Comparison of ENCODE assay signal across 12 mouse cellular contexts in the genomic region with DNA sequence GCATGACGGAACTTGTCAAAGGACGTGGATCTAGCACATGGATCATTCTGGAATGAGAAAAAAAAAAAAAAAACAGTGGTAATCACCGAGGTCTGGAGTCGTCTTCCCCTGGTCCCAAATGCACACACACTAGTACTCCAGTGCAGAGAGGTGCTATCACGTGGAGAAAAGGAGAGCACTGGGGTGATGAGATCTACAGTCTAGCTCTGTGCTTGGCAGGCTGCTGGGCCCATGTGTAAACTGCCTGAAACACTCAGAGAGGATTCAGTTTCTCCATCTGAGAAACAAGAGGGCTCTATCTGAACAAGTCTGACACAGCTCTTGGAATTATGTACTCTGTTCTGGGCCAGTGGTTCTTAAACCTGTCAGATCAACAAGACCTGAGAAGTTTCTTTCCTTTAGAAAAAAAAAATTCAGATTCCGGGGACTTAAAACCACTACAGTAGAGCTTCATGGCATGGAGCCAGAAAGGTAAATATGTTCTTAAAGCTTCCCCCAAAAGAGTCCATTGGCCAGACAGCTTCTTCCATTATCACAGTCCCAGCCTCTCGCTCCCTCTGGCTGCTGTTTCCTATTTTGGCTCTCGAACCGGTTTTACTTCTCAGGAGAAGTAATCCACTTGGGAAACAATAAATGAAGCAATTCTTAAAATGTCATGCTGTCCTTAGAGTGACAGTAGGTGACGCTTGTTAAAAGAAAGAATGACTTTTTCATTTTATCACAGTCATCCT. TPM values are rescaled to one million over a fixed set of nuclear protein-coding genes. Genes with fewer than 3 reads are reported as not detected.
A peak's percentile ranks its signal among the peaks of the same experiment; 100 is the strongest.
DNase-seq lines count a peak whose midpoint lies in the region; ATAC-seq lines count a peak whose summit lies in the region.
"Had no signal": no experiment of that assay in that cellular context is flagged by ENCODE, and none has a peak within 500 bp of the region (broad histone marks: within the 10 kb centered on the region; RNA-seq: fewer than 3 reads in every experiment).

No protein-coding gene starts in this region.

- no peaks in the 10 kb centered on the region for H3K4me1 ChIP-seq in liver, embryonic 16.5 days (ENCODE audit: control insufficient read depth, low read depth, low read length)
- H3K4me1 ChIP-seq in hindbrain, embryonic 14.5 days (replicated peaks; ENCODE audit: control insufficient read depth, insufficient read depth, low read length) = peaks cover 5% of the 10 kb centered on the region; the same call in 1 of the 2 replicates
- 0 out of 2 replicates have a peak, but pooled peaks cover 3% of the 10 kb centered on the region for H3K4me1 ChIP-seq in stomach, embryonic 14.5 days (ENCODE audit: control insufficient read depth, insufficient read depth, low read length)

- no peak overlapping the region for H3K9ac ChIP-seq in liver, embryonic 16.5 days (ENCODE audit: low read depth, low read length)
- 0 out of 2 replicates have a peak overlapping the region, but pooled peaks have one; percentile 11 for H3K9ac ChIP-seq in hindbrain, embryonic 14.5 days
- no peak overlapping the region for H3K9ac ChIP-seq in stomach, embryonic 14.5 days (replicated peaks; ENCODE audit: low read depth, low read length)
- H3K9ac ChIP-seq: midbrain, embryonic 12.5 days had no signal

- no peak overlapping the region for H3K4me3 ChIP-seq in liver, embryonic 16.5 days (ENCODE audit: low read depth, low read length)
- peak overlapping the region; percentile 49 for H3K4me3 ChIP-seq in hindbrain, embryonic 14.5 days (replicated peaks; ENCODE audit: low read length)
- no peak overlapping the region; the same call in 1 of the 2 replicates for H3K4me3 ChIP-seq in stomach, embryonic 14.5 days (ENCODE audit: low read depth, low read length)
- H3K4me3 ChIP-seq: midbrain, embryonic 12.5 days had no signal

- DNase-seq in heart, adult 18-20 months = peak; percentile 28 to 51
- DNase-seq in heart, postnatal 25 days (ENCODE audit: low spot score) = no peak
- DNase-seq in liver = no peak
- DNase-seq in hindbrain, embryonic 14.5 days (ENCODE audit: low spot score) = no peak
- no peak for DNase-seq in adrenal gland, postnatal 14 days
- DNase-seq in cerebellum, postnatal 14 days = no peak
- DNase-seq: retina, postnatal 1 day; thymus, adult 18-20 months had no signal

- 54% methylated on average over 10 of the region's 10 CpGs for WGBS in liver, embryonic 16.5 days (ENCODE audit: insufficient replicate concordance)
- 84% methylated on average over 10 of the region's 10 CpGs for WGBS in hindbrain, embryonic 14.5 days
- 60% methylated on average over 10 of the region's 10 CpGs for WGBS in stomach, embryonic 14.5 days

- intact Hi-C loops in heart, postnatal 25 days (cut with DNase I) = loop anchor here (5.0 kb wide), 2 partner anchors 57 to 197 kb away; no protein-coding TSS in a partner anchor

- no peaks in the 10 kb centered on the region for H3K36me3 ChIP-seq in liver, embryonic 16.5 days (ENCODE audit: control insufficient read depth, insufficient read depth)
- H3K36me3 ChIP-seq in hindbrain, embryonic 14.5 days (replicated peaks; ENCODE audit: control insufficient read depth, insufficient read depth) = no peaks in the 10 kb centered on the region
- peaks cover 6% of the 10 kb centered on the region; the same call in 1 of the 2 replicates for H3K36me3 ChIP-seq in stomach, embryonic 14.5 days (ENCODE audit: control insufficient read depth, insufficient read depth, low read length)
- H3K36me3 ChIP-seq: midbrain, embryonic 12.5 days had no signal

- H3K4me2 ChIP-seq in liver, embryonic 16.5 days (ENCODE audit: low read depth, low read length) = peak overlapping the region; percentile 24
- H3K4me2 ChIP-seq in hindbrain, embryonic 14.5 days (replicated peaks) = peak overlapping the region; percentile 83
- peak overlapping the region; percentile 60 for H3K4me2 ChIP-seq in stomach, embryonic 14.5 days (replicated peaks; ENCODE audit: low read depth, low read length)
- H3K4me2 ChIP-seq: midbrain, embryonic 12.5 days had no signal

- peaks cover 11% of the 10 kb centered on the region for H3K27me3 ChIP-seq in liver, embryonic 16.5 days (ENCODE audit: control insufficient read depth, insufficient read depth, low read depth, low read length)
- H3K27me3 ChIP-seq in hindbrain, embryonic 14.5 days (ENCODE audit: control insufficient read depth, insufficient read depth, low read length) = no peaks in the 10 kb centered on the region
- no peaks in the 10 kb centered on the region for H3K27me3 ChIP-seq in stomach, embryonic 14.5 days (ENCODE audit: control insufficient read depth, insufficient read depth, low read length)
- H3K27me3 ChIP-seq: midbrain, embryonic 12.5 days had no signal

- no peak for ATAC-seq in liver, embryonic 16.5 days (ENCODE audit: low read depth)
- ATAC-seq in hindbrain, embryonic 14.5 days (ENCODE audit: low FRiP score) = no peak
- ATAC-seq in stomach, embryonic 14.5 days (ENCODE audit: insufficient number of reproducible peaks, insufficient read depth, low FRiP score, low read depth) = no peak

- no peaks in the 10 kb centered on the region for H3K9me3 ChIP-seq in liver, embryonic 16.5 days (replicated peaks; ENCODE audit: control insufficient read depth, low read length)
- H3K9me3 ChIP-seq in hindbrain, embryonic 14.5 days (ENCODE audit: control insufficient read depth, low read length) = no peaks in the 10 kb centered on the region
- H3K9me3 ChIP-seq in stomach, embryonic 14.5 days (ENCODE audit: control insufficient read depth, low read depth, low read length) = no peaks in the 10 kb centered on the region
- H3K9me3 ChIP-seq: midbrain, embryonic 12.5 days had no signal

- no peak overlapping the region for H3K27ac ChIP-seq in liver, embryonic 16.5 days (ENCODE audit: low read length)
- H3K27ac ChIP-seq in hindbrain, embryonic 14.5 days = no peak overlapping the region
- peak overlapping the region; percentile 40; the same call in 1 of the 2 replicates for H3K27ac ChIP-seq in stomach, embryonic 14.5 days (ENCODE audit: low read length)
- H3K27ac ChIP-seq: midbrain, embryonic 12.5 days had no signal

RNA-seq across cellular contexts. Expression of gene Ppp1r3c, which starts 2.0 kb away (rescaled TPM):
- total RNA-seq in heart, adult 18-20 months (2021) = 100 to 1,000 TPM; 159 to 201 TPM
- 100 to 1,000 TPM in 1 of 2 experiments, 10 to 100 TPM in 1; 94.9 to 102 TPM for total RNA-seq in heart, postnatal 25 days (2021)
- polyA plus RNA-seq in liver, embryonic 16.5 days (2015; fragmentation: Nextera tagmentation; extraction: Ambion mirVana) = 8.7 and 9.1 TPM in 2 replicates
- polyA plus RNA-seq in hindbrain, embryonic 14.5 days (2014; fragmentation: Nextera tagmentation; extraction: Ambion mirVana) = 29.8 and 32.5 TPM in 2 replicates
- polyA plus RNA-seq in stomach, embryonic 14.5 days (2014; fragmentation: Nextera tagmentation; extraction: Ambion mirVana) = 21.9 and 29.8 TPM in 2 replicates
- 35.6 and 42.1 TPM in 2 replicates for total RNA-seq in adrenal gland, postnatal 14 days (2021)
- total RNA-seq: hematopoietic stem cell, adult 5-6 weeks had no signal

Comparison
In these comparisons a context has a peak if more than half of its experiments do, and no peak if none do; other contexts are left out.
1. DNase-seq: peak in heart, adult 18-20 months (2 of 2); none in heart, postnatal 25 days (single experiment), liver (single experiment), hindbrain, embryonic 14.5 days (single experiment), adrenal gland, postnatal 14 days (single experiment) and cerebellum, postnatal 14 days (0 of 2).
2. H3K4me2 ChIP-seq: peak in every context shown above with its lines; median percentile 83 in hindbrain, embryonic 14.5 days; 60 in stomach, embryonic 14.5 days; 24 in liver, embryonic 16.5 days.